Mouse (Mus musculus) MEL-GATA-1-ER (cell line): ENCODE results near the gene Cep164.
A peak's percentile ranks its signal among the peaks of the same experiment; 100 is the strongest.
"Not testable (repeated sequence)": the region's sequence is repeated elsewhere in the genome, so short reads cannot be mapped to it uniquely, and the experiment has no call there.

Source experiments
- DNase-seq: peaks from one replicate; pipeline ENCODE4 v3.0.0-alpha.2; 2012; ENCODE audit warnings: low read depth; ENCODE audit errors: extremely low read depth

The Cep164 gene

DNA sequence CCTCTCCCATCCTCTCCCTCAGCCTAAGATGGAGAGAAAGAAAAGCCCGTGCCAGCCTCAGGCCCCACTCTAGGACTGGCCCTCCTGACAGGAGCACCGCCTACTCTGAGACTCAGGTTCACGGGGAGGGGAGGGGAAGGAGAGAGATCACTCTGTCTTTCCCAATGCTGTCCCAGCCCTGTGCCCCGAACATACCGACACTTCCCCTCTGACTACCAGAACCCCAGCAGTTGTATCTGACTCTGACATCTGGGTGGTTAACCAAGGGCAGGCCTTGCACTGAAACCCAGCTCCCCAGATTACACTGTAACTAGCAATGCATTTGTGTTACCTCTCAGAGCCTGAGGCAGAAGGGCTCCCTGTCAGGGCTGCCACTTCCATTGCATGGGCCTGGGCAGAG is 40.1 kb downstream of the Cep164 start:
- peak; percentile 91 for DNase-seq

DNA sequence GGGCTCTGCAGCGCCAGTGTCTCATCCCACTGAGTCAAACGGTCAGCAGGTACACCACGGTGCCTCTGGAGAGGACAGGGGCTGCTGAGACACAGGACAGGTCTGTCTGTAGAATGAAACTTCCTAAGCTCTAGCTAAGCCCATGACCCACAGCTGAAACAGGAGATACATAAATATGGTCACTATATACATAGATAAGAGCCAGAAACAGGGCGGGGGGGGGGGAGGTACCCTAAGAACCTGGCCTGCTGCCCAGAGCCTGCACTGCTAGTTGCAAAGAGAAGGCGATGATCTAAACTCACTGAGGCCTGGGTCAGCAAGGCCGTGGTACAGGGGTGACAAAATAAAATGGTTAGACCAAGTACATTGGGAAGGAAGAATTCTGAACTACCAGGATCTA is 40.9 kb downstream of the Cep164 start:
- peak; percentile 56 for DNase-seq

DNA sequence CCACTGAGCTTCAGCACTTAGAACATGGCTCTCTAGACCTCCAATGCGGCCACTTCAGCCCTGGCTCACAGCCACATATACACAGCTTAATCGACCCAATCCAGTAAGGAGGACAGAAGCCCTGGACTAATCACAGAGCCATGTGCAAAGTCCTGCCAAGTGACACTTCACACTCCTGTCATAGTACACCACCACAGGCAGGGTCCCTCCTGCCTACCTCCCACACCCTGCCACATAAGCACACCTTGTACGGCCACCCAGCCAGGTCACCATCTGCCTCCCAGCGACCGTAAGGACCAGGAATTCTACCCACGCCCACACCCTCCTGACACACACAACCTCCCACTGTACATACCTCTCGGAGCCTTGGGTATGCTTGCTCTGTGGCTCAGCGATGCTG is 41.4 kb downstream of the Cep164 start:
- DNase-seq: no peak

DNA sequence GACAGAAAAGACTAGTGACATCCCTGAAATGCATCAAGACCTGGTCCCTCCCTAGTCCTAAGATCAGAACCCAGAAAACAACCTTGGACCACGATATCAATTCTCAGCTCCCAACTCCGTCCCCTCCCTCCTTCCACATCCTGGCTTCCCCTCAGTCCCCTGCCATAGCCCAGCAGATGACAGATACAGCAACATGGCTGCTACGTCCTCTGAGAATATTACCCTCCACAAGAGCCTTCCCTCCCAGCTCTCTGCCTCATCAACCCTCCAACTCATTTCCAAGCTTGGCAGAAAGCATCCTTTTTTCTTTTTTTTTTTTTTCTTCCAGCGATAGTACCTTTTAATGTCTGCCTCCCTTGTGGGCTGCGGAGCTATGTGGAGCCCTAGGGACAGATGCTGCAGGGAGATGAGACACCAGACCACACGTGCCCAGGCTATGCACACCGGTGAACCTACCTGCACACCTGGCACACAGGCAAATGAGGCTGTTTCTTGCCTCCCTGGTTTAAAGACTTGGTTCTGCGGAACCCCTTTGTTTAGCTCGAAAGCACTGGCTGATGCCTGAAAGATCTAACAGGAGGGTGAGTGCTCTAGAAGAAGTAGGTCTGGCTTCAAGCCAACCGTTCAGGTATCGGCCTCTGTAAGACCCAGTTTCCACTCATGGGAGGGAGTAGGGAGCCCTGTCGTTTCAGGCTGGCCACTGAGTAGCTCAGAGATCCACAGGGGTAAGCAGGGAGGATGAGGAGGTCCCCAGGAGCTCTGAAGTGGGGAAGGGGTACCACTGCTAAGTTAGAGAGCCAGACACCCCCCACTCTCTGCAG is 45.0 kb downstream of the Cep164 start:
- no peak for DNase-seq

DNA sequence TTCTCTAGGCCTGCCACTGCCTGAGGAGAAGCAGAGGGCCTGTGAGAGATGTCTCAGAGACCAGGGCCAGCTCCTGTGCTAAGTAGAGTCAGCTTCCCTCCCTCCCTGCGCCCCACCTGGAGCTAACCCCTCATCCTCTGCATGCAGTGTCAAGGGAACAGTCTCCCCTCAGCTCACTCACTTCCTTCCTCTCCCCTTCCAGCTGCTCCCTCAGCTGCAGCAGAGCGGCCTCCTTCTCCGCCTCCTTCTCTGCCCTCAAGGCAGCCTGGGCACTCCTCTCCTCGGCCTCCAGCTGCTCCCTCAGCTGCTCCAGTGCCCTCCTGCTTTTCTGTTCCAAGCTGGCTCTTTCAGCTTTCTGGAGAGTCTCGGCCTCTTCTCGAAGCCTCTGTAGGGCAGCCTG is 49.3 kb downstream of the Cep164 start:
- no peak for DNase-seq

DNA sequence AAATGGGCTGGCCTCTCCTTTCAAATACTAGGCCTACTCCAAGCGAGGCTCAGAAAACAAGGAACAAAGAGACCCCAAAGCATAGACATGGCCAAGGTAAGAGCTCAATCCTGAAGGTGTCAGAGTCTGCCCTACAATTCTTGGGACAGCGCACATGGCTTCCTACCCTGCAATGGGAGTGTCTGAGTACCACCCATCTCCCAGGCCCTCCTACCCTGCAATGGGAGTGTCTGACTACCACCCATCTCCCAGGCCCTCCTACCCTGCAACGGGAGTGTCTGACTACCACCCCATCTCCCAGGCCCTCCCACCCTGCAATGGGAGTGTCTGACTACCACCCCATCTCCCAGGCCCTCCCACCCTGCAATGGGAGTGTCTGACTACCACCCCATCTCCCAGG is 52.3 kb downstream of the Cep164 start:
- DNase-seq: not testable (repeated sequence)

DNA sequence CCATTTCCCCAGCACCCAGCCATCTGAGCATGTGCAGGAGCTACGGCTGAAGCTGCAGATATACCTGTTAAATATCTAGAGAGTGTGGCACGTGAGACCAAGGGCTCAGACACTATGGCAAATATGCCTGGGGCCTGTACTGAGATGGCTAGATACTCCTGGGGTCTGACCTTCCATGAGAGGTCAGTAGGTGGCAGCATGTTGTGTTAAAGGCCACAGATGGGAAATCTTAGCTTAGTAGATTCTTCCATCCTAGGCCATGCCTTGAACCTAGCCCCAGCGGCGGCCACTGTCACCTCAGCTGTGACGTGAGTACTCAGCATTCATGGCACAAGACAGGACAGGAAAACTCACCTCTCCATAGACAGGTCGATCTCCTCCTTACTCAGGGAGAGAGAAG is 54.4 kb downstream of the Cep164 start:
- no peak for DNase-seq

DNA sequence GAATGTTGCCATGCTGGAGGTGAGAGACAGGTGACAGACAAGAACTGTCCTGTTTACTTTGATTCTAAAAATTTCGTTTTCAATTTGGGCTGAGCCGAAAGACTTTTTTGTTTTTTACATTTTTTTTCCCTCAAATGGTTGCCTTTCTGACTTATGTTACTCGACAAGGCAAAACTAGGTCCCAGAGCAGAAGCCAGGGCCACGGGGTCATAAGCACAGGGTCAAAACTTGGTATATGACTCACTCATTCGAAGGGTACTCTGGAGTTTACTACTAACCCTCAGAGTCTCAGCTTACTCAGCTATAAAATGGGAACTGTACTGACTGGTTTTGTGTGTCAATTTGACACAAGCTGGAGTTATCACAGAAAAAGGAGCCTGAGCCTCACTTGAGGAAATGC is 58.9 kb downstream of the Cep164 start:
- DNase-seq: no peak

DNA sequence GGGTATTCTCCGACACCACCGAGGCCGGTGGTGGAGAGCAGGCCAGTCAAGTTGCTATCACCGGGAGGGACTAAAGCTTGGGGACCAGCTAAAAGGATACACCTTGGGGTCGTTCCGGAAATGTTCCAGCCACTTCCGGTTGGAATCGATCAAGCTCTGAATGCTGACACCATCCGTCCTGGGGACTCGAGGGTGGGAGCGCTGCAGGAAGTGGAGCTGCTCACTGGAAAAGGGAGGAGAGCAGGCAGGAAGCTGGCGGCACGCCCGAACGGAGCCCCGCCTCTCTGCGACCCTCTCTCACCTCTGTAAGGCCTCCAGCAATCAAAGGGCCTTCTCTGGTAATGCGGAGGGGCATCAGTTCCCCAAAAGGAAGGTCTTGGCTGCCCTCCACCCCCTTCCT is 60.1 kb downstream of the Cep164 start:
- DNase-seq: no peak

DNA sequence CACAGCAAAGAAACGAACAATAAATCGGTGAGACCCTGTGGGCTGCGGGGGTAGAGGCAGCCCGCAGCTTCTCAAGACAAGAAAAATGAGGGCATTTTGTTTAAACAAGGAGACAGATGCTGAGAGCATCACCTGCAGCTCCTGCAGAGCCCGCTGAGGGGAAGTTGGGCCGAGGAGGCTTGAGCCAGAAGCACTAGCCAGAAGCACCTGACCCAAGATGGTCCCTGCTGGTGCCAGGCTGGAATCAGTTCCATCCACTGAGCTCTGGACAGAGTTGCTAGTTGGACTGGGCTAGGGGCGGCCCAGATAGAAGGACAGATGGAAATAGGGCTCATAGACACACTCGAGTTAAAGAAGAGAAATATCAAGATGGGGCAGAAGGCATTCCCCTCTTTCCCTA is 61.3 kb downstream of the Cep164 start:
- DNase-seq: no peak

DNA sequence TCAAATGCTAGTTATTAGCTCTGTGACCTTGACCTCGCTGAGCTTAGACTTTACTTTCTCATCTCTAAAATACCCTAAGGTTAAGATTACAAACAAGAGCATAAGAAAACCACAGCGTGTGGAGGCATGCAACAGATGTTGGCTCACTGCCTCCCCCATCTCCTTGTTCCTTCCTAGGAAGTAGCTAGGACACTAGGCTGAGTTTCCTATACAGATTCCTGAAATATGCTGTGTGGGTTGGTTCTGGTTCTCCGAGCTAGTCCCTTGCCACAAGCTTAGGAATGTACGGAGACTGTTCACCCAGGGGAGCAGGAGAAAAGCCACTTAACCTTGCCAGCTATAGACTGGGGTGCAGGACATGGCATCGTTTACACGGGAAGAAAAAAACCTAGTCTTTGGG is 62.3 kb downstream of the Cep164 start:
- DNase-seq: no peak

DNA sequence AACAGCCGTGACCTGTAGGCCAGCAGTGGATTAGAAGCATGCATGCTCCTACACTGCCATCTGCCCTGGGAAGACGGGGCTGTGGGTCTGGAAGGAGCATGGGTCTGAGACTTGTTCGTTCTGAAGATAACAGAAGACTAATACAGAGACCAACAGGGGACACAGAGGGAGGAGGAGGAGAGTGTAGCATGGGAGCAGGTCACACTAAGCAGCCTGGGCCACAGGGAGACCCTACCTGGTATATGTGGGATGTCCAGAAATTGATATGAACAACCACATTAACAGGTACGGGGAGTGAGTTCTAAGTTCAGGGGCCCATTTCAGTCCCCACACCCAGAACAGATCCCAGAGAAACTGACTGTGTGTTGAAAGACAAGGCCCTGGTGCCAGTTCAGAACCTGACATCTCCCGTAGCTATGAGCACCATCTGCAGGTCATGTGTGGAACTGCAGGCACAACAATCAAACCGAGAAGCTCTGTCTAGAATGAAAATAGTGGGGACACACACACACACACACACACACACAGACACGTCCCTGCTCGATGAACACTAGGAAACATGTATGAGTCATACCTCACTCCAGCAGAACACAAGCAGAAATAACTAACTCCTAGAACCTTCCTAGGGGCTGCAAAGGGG is 73.9 kb downstream of the Cep164 start:
- peak; percentile 21 for DNase-seq

DNA sequence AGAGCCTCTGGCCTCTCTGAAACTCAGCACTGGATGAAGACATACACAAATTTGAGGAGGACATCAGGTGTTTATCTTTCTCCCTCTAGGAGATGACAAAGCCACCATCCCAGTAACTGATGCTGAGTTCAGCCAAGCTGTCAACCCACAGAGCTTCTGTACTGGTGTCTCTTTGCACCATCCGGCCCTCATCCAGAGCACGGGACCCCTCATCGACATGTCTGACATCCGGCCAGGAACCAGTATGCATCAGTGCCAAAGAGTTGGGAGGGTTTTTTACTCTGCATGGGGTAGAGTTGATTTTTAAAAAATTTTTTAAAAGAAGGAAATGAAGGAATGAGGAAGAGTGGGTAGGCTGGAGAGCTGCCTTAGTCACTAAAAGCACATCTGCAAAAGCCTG is 78.6 kb downstream of the Cep164 start:
- DNase-seq: no peak

DNA sequence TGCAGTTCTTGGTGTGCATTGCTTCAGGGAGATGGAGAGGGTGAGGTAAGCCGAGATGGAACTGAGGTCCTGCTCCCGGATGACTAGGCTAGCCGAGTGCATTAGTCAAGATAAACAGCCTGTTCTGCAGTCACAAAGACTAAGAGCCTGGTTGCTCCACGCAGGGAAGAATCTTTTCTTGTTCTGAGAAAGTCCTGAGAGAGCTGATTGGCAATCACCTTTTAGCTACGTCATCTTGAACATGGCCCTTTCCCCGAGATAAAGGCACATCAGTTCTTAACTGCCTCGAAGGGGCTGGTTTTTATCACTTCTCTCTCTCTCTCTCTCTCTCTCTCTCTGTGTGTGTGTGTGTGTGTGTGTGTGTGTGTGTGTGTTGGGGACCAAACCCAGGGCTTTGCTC is 83.0 kb downstream of the Cep164 start:
- peak; percentile 36 for DNase-seq

DNA sequence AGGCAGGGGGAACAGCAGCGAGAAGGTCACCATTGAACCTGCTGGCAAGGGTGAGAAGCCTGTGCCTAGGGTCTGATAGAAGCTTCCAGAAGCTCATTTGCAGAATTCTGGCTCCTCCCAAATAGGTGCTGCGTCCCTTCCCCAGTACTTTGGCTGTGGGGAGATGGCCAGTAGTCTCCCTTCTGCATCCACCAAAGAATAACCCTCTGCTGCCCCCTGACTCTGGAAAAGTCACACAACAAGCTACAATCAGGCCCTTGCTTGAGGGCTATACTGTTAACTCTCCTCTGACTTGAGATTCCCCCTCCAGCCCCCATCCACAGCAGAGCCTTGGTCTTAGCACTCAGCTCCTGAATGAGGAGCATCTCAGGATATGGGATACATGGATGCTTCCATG is 87.9 kb downstream of the Cep164 start:
- no peak for DNase-seq

DNA sequence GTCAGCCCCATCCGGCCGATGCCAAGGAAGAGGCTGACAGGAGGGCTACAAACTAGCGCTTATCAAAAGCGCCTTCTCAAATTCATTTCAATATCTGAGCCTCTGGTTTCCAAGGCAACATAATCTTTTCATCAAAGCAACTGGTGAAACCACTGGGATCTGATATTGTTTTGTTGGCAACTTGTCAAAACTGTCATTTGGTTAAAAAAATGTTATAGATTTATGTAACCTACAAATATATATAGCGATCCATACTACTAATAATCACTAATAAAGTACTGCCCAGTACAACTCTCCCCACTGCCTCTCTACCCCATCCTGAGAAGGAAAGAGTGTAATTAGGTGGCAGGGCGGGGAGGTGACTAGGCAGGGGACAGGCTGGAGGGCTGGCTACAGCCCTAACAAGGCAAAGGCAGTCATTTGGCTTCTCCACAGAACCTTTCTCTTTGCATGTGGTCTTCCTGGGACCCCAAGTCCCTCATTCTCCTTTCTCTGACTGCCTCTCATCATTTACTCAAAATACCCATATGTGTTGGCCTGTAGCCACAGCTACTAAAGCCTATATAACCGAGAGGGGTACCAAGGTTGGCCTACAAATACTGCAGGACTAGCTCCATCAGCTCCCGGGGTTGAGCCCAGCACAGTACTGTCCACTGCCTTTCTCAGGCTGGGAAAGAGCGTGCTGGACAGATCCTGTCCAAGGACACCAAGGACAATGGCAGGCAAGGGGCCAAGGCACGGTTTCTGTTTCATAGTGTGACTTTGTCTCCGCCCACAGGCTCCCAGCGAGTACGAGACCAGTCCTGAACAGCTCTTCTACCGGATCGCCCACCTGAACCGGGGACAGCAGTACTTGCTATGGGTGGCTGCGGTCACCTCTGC is 88.5 kb downstream of the Cep164 start:
- DNase-seq: no peak

DNA sequence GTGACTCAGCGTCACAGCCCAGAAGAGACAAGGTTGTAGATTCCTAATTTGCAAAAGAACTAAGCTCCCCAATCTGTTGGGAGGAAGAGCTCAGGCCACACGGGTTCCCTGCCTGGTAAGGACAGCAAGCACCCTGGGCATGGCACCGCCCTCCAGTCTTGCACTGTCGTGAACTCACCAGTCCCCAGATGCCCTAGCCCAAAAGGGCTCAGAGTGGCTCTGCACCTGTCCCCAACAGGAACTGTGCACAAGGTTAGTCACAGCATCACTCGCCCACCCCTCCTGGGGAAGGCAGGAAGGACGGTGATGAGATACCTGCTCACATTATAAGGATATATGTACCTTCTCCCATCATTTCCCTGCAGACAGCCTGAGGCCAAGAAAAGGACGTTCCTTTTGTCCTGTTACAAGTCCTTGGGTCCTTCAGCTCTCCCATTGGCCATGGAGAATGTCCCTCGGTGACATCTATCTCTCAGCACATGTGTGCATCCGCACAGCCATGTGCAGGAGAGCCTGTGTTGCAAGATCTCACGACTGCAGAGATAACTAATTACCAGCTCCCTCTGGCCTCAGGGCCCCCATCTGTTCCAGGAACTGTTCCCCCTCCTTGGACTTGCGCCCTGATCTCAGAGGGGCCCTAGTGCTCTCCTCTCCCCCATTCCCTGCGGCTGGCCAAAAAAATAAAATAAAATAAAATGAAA is 89.3 kb downstream of the Cep164 start:
- DNase-seq: no peak

DNA sequence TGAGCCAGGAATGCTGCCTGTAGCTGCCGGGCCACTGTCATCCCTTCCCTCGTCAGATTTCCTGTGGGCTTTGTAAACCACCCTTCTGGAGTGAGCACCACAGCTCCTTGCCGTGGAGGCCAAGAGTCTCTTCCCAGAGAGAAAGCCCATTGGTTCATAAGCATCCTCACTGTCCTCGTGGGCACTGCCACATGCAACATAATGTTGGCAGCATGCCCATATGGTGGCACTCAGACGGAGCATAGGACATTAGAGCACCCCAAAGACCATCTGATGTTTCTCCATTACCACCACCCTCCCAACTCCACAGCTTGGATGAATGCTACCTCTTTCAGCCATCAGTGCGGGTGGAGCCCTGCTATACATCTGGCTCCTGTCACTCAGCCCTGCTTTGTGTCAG is 95.2 kb downstream of the Cep164 start:
- no peak for DNase-seq

DNA sequence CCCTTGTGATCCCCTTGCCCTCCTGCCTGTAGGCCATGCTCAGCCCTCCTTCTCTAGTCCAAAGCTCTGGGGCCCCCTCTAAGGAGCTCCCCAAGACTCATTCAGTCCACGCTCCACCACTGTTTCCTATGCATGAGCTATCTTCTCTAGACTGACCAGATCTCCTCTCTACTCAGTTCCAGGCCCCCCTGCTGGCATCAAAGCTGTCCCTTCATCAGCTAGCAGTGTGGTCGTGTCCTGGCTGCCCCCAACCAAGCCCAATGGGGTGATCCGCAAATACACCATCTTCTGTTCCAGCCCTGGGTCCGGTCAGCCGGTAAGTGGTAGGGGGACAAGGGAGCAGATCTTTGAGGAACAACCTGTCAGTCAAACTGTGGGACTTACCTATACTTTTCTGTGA is 96.6 kb downstream of the Cep164 start:
- no peak for DNase-seq

DNA sequence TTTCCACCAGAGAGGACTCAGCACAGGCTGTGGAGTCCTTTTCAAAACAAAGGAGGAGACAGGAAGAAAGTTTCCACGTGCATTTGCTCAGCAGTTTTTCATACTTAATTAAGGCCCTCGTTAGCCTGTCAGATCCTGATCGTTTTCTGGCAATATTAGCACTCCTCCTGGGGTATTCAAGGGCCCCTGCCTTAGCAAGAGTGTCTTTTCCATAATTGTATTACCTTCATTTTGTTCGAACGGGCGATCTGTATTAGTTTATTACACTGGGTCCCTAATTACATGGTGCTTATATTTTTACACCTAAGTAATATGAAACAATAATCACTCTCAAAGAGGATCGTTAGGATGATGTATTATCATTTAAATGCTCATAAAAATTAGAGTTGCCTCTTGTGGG is 108.5 kb downstream of the Cep164 start:
- DNase-seq: no peak
